Mouse (Mus musculus) liver, adult 2 months (tissue): ENCODE results near the gene Mfge8.

ENCODE experiments used
- CTCF ChIP-seq: fragments of 200-500 bp; IDR thresholded peaks from 2 replicates; pipeline ENCODE4 v1.5.1; 2011; ENCODE audit warnings: low read depth, low read length, control low read depth
- POLR2A ChIP-seq: fragments of 200-500 bp; IDR thresholded peaks from 2 replicates; pipeline ENCODE4 v1.6.1; 2011; ENCODE audit warnings: low read length, control low read depth; ENCODE audit not compliant: insufficient read depth; ENCODE audit errors: extremely low read depth

GRCm38 (mm10) chr7:79148711-79149266 lies at the start of gene Mfge8:
- TF ChIP-seq POLR2A: peak; percentile 66; the same call in 1 of the 2 replicates
- no peak for TF ChIP-seq CTCF
